Mouse (Mus musculus) R1 (cell line): Measurements from ENCODE around the gene Kdm5a.

ENCODE experiments used
- DNase-seq: peaks from one replicate; pipeline ENCODE4 v3.0.0-alpha.2; 2018; ENCODE audit warnings: low read depth, low spot score

The Kdm5a gene

GRCm38 (mm10) chr6:120363688-120364522 lies at the start of gene Kdm5a, which contains the start of gene Ccdc77:
TSS of gene Kdm5a (plus strand) at chr6:120364124.
TSS of gene Ccdc77 (minus strand) at chr6:120364374.
- DNase-seq, result peak; percentile 98

- no peak for DNase-seq
Measured at GRCm38 (mm10) chr6:120318303-120318940, 45.5 kb upstream of the Kdm5a start.

GRCm38 (mm10) chr6:120319129-120319528 lies 44.8 kb upstream of the Kdm5a start:
- DNase-seq, result no peak

GRCm38 (mm10) chr6:120320369-120320768 lies 43.6 kb upstream of the Kdm5a start:
- DNase-seq, result peak; percentile 60

- peak; percentile 89 for DNase-seq
Measured at GRCm38 (mm10) chr6:120324295-120324927, 39.5 kb upstream of the Kdm5a start.

GRCm38 (mm10) chr6:120332351-120332750 lies 31.6 kb upstream of the Kdm5a start:
- no peak for DNase-seq

GRCm38 (mm10) chr6:120343992-120344391 lies 19.9 kb upstream of the Kdm5a start:
- no peak for DNase-seq

- no peak for DNase-seq
Measured at GRCm38 (mm10) chr6:120349018-120349417, 14.9 kb upstream of the Kdm5a start.

- DNase-seq, result no peak
Measured at GRCm38 (mm10) chr6:120356478-120356877, 7.4 kb upstream of the Kdm5a start.

- DNase-seq, result peak; percentile 99
Measured at GRCm38 (mm10) chr6:120356951-120357945, 6.7 kb upstream of the Kdm5a start.

- DNase-seq, result no peak
Measured at GRCm38 (mm10) chr6:120362124-120362523, 1.8 kb upstream of the Kdm5a start.

- DNase-seq, result no peak
Measured at GRCm38 (mm10) chr6:120362774-120363687, 893 bp upstream of the Kdm5a start.

- no peak for DNase-seq
Measured at GRCm38 (mm10) chr6:120364523-120364905, 590 bp downstream of the Kdm5a start.

- DNase-seq, result peak; percentile 41
Measured at GRCm38 (mm10) chr6:120365051-120365450, 1.1 kb downstream of the Kdm5a start.

GRCm38 (mm10) chr6:120376736-120377135 lies 12.8 kb downstream of the Kdm5a start:
- peak; percentile 20 for DNase-seq

- DNase-seq, result no peak
Measured at GRCm38 (mm10) chr6:120390054-120390453, 26.1 kb downstream of the Kdm5a start.

- DNase-seq, result no peak
Measured at GRCm38 (mm10) chr6:120392811-120393210, 28.9 kb downstream of the Kdm5a start.

- DNase-seq, result no peak
Measured at GRCm38 (mm10) chr6:120395622-120396345, 31.9 kb downstream of the Kdm5a start.

GRCm38 (mm10) chr6:120403936-120404335 lies 40.0 kb downstream of the Kdm5a start:
- no peak for DNase-seq
